Mouse (Mus musculus): ENCODE results near the gene Golim4.
"Not testable (repeated sequence)": the region's sequence is repeated elsewhere in the genome, so short reads cannot be mapped to it uniquely, and the experiment has no call there.

Gene Golim4

DNA sequence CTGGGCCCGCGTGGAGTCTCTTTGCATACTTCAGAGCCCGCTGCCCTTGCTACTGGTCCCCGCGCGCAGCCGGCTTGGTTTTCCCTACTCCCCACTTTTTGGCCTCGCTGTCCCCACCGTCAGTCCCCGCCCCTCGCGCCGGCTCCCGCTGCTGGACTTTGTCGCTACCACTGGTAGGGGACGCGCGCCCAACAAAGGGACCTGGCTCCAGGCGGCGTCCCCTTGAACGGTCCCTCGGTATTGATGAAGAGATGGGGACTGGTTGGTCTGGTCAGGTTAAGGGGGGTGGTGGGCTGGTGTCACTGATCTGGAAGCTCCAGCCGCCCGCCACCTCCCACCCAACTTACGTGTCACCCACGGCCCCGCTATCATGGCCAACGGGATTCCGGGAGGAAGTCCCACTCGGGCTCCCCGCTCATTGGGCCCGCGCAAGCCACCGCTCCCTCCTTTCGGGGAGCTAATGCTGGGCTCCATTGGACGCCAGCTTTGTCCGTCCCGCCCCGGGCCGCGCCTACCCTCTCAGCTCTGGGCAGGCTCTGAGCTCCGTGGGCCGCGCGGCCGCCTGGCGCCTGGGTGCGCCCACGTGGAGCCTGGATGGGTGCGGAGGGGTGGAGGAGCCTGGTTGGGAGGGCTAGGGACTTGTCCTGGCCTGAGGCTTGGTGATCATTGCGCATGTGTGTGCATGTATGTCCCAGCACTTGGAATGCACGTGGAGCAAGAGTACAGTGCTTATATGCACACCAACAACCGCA, at the start of gene Golim4:
Gene Golim4 (minus strand): TSS at position 399 of the 752 bp plus-strand sequence.
- peak; percentile 80 for DNase-seq

DNA sequence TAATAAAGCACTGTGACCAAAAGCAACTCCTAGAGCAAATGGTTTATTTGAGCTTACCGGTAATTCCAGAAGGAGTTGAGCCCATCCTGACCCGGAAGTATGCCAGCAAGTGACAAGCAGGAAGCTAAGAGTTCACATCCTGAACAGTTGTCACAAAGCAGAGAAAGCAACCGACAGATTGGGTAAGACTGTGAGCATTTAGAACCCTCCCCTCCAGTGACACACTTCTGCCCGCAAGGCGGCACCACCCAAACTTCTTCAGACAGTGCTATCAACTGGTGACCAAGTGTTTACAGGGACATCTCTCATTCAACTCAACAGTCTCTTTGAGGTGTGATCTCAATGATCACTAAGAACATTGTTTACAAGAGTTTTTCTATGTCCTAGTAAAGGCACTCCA, 48.9 kb upstream of the Golim4 start:
- DNase-seq = no peak

DNA sequence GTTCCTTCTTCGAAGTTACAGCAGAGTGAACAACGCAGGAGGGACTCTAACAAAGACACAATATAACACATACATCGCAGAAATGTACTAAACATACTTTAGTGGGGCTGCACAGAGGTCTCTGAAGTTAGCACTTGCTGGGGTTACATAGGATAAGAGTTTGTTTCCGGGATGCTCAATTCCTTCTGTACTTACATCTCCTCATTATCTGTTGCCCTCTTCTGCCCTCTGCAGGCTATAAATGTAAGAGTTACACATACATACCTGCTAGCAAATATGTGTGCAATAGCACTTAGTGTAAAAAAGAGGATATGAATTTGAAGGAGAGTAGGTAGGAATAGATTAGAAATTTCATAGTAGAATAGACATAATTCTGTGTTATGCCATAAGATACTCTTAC, 44.4 kb upstream of the Golim4 start:
- no peak for DNase-seq

- DNase-seq = no peak
These were observed 43.7 kb upstream of the Golim4 start for GRCm38 (mm10) chr3:76000481-76000880.

GRCm38 (mm10) chr3:75981031-75981750, 24.4 kb upstream of the Golim4 start:
- DNase-seq = not testable (repeated sequence)

DNA sequence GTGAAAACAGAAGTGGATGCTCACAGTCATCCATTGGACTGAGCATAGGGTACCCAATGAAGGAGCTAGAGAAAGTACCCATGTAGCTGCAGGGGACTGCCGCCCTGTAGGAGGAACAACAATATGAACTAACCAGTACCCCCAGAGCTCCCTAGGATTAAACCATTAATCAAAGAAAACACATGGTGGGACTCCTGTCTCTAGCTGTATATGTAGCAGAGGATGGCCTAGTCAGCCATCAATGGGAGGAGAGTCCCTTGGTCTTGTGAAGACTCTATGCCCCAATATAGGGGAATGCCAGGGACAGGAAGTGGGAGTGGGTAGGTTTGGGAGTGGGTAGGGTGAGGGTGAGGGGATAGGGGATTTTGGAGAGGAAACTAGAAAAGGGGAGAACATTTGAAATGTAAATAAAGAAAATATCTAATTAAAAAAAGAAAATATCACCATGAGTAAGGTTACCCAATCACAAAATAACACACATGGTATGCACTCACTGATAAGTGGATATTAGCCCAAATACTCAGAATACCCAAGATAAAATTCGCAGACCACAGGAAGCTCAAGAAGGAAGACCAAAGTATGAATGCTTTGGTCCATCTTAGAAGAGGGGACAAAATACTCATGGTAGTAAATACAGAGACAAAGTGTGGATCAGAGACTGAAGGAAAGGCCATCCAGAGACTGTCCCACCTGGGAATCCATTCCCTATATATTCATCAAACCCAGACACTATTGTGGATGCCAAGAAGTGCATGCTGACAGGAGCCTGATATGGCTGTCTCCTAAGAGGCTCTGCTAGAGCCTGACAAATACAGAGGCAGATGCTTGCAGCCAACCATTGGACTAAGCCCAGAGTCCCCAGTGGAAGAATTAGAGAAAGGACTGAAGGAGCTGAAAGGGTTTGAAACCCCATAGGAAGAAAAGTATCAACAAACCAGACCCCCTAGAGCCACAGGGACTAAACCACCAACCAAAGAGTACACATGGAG, 6.3 kb upstream of the Golim4 start:
- DNase-seq = not testable (repeated sequence)

- DNase-seq = peak; percentile 6 to 11
These were observed 873 bp downstream of the Golim4 start for GRCm38 (mm10) chr3:75955661-75956491.

DNA sequence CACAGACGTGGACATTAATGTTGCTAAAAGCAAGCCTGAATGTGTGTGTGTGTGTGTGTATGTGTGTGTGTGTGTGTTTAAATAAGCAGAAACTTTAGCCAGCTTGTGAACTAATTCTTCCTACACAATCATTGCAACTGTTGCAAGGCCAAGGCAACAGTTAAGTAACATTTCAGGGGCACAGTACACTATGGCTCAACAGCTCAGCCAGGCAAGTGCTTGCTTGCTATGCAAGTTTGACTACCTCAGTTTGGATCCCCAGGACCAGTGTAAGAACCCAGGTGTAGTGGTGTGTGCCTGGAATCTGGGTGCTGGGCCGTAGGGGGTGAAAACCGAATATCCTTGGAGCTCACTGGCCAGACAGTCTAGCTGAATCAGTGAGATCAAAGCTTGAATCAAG, 2.6 kb downstream of the Golim4 start:
- DNase-seq = no peak

GRCm38 (mm10) chr3:75952328-75953060, 4.3 kb downstream of the Golim4 start:
- no peak for DNase-seq

DNA sequence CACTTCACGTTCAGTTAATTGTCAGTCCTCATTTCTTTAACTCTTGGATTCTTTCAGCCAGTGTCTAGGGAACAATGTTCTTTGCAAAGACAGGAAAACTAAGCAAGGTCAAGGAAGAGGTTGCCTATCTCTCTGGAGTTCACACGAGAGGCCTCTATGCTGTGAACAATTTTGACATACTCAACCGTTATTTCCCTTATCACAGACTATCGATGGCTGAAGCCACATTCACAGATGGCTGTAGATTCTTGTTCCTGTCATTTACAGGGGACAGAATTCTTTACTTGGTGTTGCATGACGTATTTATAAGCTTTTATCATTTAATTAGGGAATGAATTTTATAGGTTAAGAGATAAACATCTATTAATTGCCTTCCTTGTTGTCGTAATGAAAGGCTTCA, 5.9 kb downstream of the Golim4 start:
- DNase-seq = no peak

DNA sequence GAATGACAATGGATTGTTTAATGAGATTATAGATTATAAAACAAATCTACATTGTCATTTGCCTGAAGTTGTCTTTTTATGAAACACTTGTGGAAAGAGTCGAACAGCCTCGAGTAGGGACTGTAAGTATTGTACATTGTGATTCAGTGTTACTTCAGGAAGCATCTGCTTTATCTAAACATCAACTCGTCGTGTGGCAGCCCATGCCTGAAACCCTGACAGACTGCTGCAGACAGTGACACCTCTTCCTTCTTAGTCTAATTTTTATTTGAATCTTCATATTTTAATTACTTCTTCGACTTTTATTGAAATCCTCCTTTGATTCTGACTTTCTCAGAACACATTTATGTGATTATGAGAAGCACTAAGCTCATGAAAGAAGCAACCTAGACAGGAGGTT, 7.4 kb downstream of the Golim4 start:
- DNase-seq = no peak

GRCm38 (mm10) chr3:75948541-75949095, 8.1 kb downstream of the Golim4 start:
- no peak for DNase-seq

DNA sequence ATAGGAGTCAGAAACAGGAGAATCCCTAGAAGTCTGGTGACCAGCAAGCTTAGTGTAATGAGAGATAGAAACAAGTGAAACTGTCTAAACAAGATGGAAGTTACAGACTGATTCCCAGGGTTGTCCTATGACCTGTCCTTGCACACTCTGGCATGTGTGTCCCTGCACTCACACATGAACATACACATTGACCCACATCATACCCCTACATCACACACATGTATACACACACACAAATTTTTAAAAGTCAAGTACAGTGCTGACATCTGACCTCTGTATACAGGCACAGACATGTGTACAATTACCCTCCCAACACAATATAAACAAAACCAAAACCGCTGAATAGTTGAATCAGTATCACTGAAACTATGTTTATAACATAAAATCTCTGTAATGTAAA, 8.7 kb downstream of the Golim4 start:
- no peak for DNase-seq

- DNase-seq = no peak
These were observed 14.3 kb downstream of the Golim4 start for GRCm38 (mm10) chr3:75942303-75943060.

DNA sequence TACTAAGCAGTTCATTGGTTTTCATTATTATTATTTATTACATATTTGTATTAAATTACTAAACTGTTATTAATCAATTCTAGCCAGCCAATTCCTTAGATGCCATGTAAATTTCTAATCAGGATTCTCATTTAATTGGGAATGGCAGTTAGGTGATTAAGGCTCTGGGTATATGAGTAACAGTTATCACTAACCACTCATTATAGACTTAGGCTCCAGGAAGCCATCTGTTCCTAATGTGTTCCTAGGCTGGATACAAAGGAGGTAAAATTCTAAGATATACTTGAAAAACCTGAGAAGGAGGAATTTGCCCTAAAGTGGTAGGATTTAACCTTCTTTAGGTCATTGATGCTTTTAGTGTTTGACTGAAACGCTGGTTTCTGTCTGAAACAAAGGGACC, 14.9 kb downstream of the Golim4 start:
- DNase-seq = no peak

DNA sequence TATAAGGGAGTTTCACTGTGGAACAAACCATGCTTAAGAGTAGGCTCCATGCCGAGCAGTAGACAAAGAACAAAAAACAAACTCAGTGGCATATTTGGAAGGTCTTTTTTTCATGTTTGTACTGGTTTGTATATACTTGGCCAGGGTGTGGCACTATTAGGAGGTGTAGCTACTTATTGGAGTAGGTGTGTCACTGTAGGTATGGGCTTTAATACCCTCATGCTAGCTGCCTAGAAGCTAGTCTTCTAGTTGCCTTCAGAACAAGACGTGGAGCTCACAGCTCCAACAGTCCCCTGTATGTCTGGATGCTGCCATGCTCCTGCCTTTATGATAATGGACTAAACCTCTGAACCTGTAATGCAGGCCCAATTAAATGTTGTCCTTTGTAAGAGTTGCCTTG, 20.6 kb downstream of the Golim4 start:
- no peak for DNase-seq

DNA sequence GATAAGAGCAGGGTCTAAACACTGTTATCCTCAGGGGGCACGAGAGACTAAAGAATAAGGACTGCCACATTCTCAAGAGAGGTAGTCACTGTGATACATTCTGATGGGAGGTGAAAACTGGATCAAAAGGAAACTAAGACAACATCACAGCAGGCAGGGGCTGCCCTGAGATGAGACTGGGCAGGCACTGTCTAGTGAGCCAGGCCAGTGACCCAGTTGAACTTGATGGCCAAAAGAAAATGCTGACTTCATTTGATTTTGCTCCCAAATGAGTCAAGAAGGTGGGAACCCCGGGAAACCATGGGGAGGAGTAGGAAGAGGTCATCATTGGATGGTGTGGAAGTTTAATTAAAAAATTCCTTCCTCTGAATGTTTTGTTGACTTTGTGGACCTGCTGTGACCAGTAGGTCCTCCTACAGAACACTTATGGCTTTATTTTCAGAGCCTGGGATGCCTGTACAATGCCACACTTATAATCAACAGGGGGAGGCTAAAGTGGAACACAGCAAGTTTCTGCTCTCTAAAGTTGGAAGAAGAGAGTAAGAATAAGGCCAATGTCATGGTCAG, 26.0 kb downstream of the Golim4 start:
- no peak for DNase-seq

DNA sequence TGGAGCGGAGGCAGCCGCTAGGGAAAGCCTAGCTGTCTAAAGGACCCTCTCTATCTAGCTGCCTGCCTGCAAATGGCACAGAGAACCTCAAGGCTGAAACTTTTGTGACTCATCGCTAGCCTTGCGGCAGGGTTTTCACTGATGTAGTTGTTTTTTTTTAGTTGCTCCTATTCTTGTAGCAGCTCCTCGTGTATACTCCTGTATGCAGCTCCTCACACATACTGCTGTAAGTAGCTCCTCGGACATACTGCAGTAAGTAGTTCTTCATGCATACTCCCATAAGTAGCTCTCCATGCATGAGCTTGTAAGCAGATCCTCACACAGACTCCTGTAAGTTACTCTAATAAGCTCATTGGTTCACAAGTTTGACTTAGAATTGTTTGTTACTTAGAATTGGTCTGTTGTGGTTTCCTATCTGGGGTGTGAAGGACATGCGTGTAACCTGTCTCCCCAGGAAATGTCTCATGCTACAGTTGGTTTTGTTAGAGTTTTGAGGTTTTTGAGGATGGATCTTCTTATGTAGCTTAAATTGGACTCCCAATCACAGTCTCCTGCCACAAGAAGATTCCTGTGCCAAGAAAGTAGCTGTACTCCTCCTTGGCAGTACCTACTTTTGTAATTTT, 26.7 kb downstream of the Golim4 start:
- no peak for DNase-seq

DNA sequence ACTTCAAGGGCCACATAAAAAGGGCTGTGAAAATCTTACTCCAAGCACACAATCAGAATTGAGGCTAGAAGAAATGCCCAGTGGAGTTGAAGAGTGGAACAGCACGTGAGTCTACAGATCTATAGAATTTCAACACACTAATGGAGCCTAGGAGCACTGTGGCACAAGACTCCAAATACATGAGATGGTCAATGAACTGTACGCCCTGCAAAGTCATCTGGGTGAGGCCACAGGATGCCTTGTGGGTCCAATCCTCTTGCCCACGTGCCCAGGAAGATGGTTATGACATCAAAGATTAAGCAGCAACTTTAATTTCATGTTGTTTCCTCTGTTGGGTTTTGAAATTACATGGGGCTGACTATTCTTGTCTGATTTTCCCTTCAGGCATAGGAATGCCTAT, 30.4 kb downstream of the Golim4 start:
- DNase-seq = no peak

GRCm38 (mm10) chr3:75925123-75925522, 31.6 kb downstream of the Golim4 start:
- DNase-seq = no peak

Data from thymus, adult 18-20 months (tissue).